Mouse (Mus musculus) regulatory T cell (primary cell): ENCODE measurements at regions not wholly inside any gene's neighbourhood (a gene's known extent, or its start where the extent isn't known, plus 50 kb on each side); places are given as distances from the start of the nearest gene placed in this dataset.

Experiments
- in situ Hi-C: fragments of 300-600 bp; cut with MboI, MseI; formaldehyde crosslinking; loops from one replicate; pipeline ENCODE4 v1.15.1; 2025; ENCODE audit warnings: high pct_unique_total_duplicates

- in situ Hi-C loops, result no loop called here
These were observed 61.3 kb downstream of the Tmem17 start for GRCm38 (mm10) chr11:22573166-22573565.

DNA sequence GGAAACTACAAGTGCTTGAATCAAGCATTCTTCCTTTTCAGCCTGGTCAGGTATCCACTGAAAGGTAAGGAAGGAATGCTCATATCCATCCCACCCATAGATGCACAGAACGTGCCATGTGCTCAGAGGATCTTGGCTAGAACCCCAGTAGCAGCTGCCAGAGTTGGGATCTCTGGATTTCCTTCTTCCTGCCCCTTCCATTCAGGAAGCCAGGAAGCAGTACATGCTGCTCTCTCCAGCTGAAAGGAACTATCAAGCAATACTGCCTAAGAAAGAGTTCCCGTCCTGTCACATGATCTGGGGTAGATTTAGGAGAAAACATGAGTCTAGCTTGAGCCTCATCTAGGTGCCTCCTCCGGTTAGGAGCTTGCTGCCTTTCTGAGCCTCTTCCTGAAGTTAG lies 61.9 kb downstream of the Tmem17 start:
- in situ Hi-C loops, result no loop called here

GRCm38 (mm10) chr11:22574506-22574905 lies 62.6 kb downstream of the Tmem17 start:
- in situ Hi-C loops, result no loop called here

DNA sequence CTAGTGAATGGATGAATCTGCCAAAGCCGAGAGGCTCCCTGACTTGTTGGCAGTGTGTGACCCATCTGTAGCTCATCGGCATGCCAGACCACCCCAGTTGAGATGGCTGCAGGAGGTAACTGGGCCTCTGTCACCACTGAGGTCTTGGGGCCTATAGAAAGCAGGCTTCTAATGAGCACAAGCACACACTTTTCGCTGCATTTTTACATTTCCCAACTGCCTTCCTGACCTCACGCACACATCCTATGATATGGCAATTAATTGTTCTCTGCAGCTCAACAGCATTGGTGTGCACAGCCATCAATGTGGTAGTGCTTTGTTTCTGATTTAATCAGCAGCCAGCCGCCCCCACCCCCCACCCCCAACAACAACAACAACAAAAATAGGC lies 72.2 kb downstream of the Tmem17 start:
- in situ Hi-C loops, result no loop called here

- in situ Hi-C loops, result no loop called here
These were observed 72.7 kb downstream of the Tmem17 start for GRCm38 (mm10) chr11:22584488-22585158.

GRCm38 (mm10) chr11:22587691-22588241 lies 75.9 kb downstream of the Tmem17 start:
- in situ Hi-C loops, result no loop called here

DNA sequence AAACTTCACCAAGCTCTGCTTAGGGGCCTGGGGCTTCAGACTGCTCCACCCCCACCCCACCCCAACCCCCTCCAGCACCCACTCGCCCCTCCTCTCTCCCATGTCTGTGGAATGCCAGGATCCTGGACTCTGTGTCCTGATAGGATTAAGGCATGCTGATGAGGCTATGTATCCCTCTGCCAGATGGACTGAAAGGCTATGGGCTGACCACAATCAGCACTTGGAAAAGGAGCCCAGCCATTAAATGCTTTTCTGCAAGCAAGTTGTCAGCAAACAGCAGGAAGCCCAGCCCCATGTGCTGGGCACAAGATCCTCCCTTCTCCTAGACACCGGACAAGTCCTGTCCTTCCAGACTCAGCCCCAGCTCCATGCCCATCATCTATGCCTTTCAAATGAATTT lies 76.7 kb downstream of the Tmem17 start:
- in situ Hi-C loops, result no loop called here

DNA sequence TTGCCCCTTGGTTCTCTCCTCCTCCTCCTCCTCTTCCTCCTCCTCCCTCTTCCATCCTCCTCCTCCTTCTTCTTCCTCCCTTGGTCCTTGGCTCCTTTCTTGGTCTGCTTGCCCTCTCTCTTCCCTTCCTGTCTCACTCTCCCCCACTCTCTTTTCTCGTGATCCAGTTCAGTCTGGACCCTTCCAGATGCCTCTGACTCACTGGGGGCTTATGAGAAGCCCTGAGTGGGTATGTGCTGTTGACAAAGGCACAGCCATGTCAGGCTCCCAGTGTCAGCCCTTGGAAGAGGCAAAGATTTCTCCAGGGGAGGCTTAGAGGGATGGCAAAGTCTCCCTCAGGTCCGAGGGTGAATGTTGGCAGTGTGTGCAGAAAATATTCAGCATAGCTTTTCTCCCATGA lies 78.0 kb downstream of the Tmem17 start:
- in situ Hi-C loops, result loop anchor here (5.0 kb wide), 1 partner anchor 58 kb away; no protein-coding TSS in a partner anchor

DNA sequence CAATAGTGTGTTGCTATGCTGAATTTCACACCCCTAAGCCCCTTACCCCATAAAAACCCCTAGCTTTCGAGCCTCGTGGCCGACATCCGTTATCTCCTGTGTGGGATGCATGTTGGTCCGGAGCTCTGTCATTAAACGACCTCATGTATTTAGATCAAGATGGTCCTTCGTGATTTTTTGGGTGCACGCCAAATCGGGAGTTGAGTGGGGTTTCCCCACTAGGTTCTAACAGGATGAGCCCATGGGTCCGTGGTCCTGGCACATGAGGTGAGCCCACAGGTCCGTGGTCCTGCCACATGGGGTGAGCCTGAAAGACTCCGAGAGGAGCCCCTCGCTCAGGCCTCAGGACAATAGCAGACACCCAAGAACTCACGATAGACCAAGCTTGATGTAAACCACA lies 79.2 kb downstream of the Tmem17 start:
- in situ Hi-C loops, result loop anchor here (5.0 kb wide), 1 partner anchor 59 kb away; no protein-coding TSS in a partner anchor

DNA sequence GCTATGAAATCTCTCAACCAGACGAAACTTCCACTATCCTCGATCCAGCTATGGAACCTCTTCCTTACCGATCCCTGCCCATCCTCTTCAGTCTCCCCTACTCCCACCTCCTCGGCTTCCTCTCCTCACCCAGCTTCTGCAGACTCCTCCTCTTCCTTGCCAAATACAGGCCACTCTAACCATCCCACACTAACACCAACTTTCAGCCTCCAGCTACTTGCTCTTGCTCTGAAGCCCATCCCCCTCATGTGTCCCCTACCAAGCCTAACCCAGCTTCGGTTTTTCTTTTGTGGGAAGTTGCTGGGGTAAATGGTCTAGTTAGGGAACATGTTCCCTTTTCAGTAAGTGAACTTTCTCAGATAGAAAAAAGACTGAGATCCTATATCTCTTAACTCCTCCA lies 80.8 kb downstream of the Tmem17 start:
- in situ Hi-C loops, result loop anchor here (5.0 kb wide), 1 partner anchor 60 kb away; no protein-coding TSS in a partner anchor

- in situ Hi-C loops, result no loop called here
These were observed 84.4 kb downstream of the Tmem17 start for GRCm38 (mm10) chr11:22596076-22596804.

- in situ Hi-C loops, result no loop called here
These were observed 84.9 kb downstream of the Tmem17 start for GRCm38 (mm10) chr11:22596805-22597149.

- in situ Hi-C loops, result no loop called here
These were observed 88.5 kb downstream of the Tmem17 start for GRCm38 (mm10) chr11:22600370-22600769.

GRCm38 (mm10) chr11:22601977-22602376 lies 90.1 kb downstream of the Tmem17 start:
- in situ Hi-C loops, result no loop called here

DNA sequence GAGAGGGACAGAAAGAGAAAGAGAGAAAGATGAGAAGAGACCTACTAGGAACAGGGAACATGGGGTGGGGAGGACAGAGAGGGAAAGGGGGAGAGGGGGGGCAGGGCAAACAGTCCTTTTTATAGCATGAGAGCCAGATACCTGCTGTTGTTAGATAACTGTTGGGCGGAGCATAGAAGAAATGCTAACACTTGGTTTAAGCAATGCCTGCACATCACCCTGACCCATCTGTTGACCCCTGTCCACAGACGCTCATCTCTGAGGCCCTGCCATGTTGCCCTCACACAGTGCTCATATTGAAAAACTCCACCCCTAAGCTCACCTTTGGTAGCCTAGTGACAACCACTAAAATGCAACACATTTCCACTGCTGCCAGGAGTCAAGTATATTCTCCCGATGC lies 90.7 kb downstream of the Tmem17 start:
- in situ Hi-C loops, result no loop called here

DNA sequence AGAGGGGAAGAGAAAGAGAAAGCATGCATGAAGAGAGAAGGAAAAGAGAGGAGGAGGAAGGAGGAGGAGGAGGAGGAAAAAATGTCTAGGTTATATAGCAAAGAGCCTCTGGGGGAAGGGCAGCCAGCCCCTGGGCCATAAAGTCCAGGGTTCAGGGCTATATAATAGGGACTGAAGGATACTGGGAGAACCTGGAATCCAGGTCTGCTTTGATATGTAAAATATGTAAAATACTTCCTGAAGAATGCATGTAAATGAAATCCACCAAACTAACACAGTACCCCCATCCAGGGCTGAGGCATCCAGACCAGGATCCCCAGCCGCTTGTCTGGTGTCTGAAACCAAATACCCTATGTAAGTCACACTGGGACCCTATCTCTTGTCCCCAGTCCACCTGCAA lies 91.5 kb downstream of the Tmem17 start:
- in situ Hi-C loops, result no loop called here

DNA sequence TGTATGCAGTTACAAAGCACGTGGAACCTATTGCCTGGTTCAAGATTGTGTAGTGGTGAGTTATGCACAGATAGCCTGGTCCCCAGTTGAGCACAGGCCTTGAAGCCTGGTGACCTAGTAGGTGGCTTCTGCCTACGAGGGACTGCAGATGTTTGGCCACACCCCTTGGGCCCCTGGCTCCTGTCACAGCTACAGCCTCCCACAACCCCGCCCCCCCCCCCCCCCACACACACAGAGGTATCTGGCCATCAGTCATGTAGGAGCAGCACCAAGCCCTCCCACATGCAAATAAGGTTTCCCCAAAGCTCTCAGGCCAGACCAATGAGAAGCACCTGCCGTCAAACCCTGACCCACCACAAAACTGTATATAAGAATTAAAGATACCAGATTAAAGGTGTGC lies 94.5 kb downstream of the Tmem17 start:
- in situ Hi-C loops, result no loop called here

GRCm38 (mm10) chr11:22607645-22608044 lies 95.8 kb downstream of the Tmem17 start:
- in situ Hi-C loops, result no loop called here

GRCm38 (mm10) chr11:22608945-22609344 lies 97.1 kb downstream of the Tmem17 start:
- in situ Hi-C loops, result no loop called here

DNA sequence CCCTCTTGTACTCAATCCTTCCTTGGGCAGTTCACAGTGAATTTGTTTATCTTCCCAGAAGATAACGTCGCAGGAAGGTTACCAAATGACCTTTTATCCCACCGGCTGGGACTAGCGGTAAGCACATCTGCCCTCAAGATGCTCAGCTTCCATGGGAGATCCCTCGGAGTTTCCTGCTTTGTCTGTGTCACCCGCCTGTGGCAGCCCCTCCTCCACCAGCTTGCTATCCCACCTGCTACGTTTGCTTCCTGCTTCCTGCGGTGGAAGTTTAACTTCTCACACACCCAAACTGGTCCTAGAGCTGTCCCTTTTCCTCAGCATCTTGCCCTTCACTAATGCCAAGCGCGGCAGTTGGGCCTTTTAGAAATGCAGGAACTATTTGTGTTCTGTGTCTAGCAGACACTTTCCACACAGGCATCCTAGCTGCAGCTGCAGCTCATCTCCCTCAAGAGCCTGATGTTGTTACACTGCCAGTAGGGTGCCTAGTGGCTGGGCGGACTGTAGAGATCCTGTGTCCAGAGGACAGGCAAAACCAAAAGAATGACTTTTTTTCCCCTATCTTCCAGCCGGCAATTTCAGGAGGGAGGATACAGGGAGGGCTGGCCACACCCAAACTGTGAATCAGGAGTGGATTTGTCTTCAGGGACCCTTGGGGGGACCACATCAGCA lies 98.7 kb downstream of the Tmem17 start:
- in situ Hi-C loops, result no loop called here

DNA sequence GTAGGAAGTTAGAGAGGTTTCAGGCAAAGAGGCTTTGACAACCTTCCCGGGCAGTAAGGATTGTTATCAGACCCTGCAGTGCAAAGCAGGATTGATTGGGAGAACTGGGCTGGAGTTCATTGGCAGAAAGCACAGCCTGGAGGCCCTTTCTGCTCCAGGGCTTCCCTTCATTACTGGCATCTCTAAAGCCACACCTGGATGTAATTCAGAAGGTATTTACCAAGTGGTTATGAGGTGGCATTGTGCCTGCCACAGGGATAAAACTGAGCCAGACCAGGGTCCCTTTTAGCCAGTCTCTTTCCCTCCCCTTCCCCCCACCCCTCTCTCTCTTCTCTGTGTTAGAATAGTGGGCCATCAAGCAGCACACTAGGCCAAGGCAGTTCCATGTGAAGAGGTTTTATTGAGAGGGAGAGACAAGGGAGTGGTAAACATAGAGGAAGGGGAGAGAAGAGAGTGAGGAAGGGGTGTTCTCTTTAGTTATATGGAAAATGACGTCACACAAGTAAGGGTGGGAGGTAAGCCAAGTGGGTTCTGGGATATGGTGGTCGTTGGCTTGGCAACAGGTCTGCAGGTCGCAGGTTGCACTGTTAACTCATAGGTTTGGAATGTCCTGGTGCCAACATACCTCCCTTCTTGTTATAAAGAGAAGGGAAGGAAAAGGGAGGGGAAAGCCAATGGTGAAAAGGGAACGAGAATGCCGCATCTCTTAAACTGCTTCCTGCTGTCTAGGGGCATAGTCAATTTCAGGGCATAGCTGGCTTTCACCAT lies 99.4 kb downstream of the Tmem17 start:
- in situ Hi-C loops, result no loop called here

- in situ Hi-C loops, result no loop called here
These were observed 101.6 kb downstream of the Tmem17 start for GRCm38 (mm10) chr11:22613500-22613899.
